Mouse (Mus musculus) midbrain, postnatal 0 days (tissue): ENCODE measurements around the gene Gm2974. TPM values are rescaled to one million over a fixed set of nuclear protein-coding genes. Genes with fewer than 3 reads are reported as not detected.
"Not testable (repeated sequence)": the region's sequence is repeated elsewhere in the genome, so short reads cannot be mapped to it uniquely, and the experiment has no call there.

Experiments
- ATAC-seq: fragments of 200-750 bp; cut with Nextera tagmentation; 2 replicates; pipeline ENCODE4 v1.8.0; 2017; ENCODE audit warnings: moderate number of reproducible peaks, mild to moderate bottlenecking, moderate TSS enrichment, moderate library complexity; ENCODE audit not compliant: low FRiP score
- DNase-seq: peaks from one replicate; pipeline ENCODE4 v3.0.0-alpha.2; 2015; ENCODE audit warnings: low spot score
- H3K27ac ChIP-seq: fragments of 300-500 bp; sonication (generic); 2 replicates; pipeline ENCODE4 v1.5.1; 2014; ENCODE audit warnings: low read depth, mild to moderate bottlenecking, low read length, mixed read lengths
- H3K27me3 ChIP-seq: fragments of 300-500 bp; sonication (generic); 2 replicates; pipeline ENCODE4 v1.6.1; 2014; ENCODE audit warnings: low read length, control low read depth, mixed read lengths; ENCODE audit not compliant: insufficient read depth
- H3K36me3 ChIP-seq: fragments of 300-500 bp; sonication (generic); 2 replicates; pipeline ENCODE4 v1.6.1; 2014; ENCODE audit warnings: low read length, control low read depth, mixed read lengths; ENCODE audit not compliant: insufficient read depth
- H3K4me1 ChIP-seq: fragments of 300-500 bp; sonication (generic); 2 replicates; pipeline ENCODE4 v1.6.1; 2014; ENCODE audit warnings: mild to moderate bottlenecking, control low read depth, antibody characterized with exemption, low read length, mixed read lengths; ENCODE audit not compliant: insufficient read depth
- H3K4me2 ChIP-seq: fragments of 300-500 bp; sonication (generic); 2 replicates; pipeline ENCODE4 v1.6.1; 2014; ENCODE audit warnings: low read depth, mild to moderate bottlenecking, low read length, mixed read lengths; ENCODE audit not compliant: poor library complexity, severe bottlenecking
- H3K4me3 ChIP-seq: fragments of 300-500 bp; sonication (generic); 2 replicates; pipeline ENCODE4 v1.5.1; 2014; ENCODE audit warnings: low read depth, mild to moderate bottlenecking, low read length, moderate library complexity
- H3K9ac ChIP-seq: fragments of 300-500 bp; sonication (generic); replicated peaks from 2 replicates; pipeline ENCODE4 v1.6.1; 2014; ENCODE audit warnings: mild to moderate bottlenecking, low read length, moderate library complexity, mixed read lengths; ENCODE audit not compliant: poor library complexity, severe bottlenecking
- H3K9me3 ChIP-seq: fragments of 300-500 bp; sonication (generic); 2 replicates; pipeline ENCODE4 v1.6.1; 2016; ENCODE audit warnings: low read length, control low read depth
- CTCF ChIP-seq: IDR thresholded peaks from 2 replicates; pipeline ENCODE4 v1.5.1; 2016; ENCODE audit warnings: antibody characterized with exemption, mild to moderate bottlenecking
- WGBS: fragments of 180-500 bp; shearing (Covaris S2); extraction: QIAGEN DNeasy Blood & Tissue Kit; methylation state at CpG from one replicate; pipeline ENCODE4 v1.1.7; 2014; 5-methylcytosine and 5-hydroxymethylcytosine counted together
- polyA plus RNA-seq: library from polyadenylated mRNA; unstranded; fragments of >200 nt; fragmentation: Nextera tagmentation; extraction: Ambion mirVana; gene quantifications from 2 replicates; pipeline ENCODE4 v1.2.1, GENCODE M21; 2015
- total RNA-seq: library from RNA; depleted of rRNA; stranded (reverse); fragments of >200 nt; gene quantifications from 2 replicates; pipeline ENCODE4 v1.2.3, GENCODE M21; 2014; rRNA removed

The Gm2974 gene
- 7.2 and 10.0 TPM in 2 replicates for total RNA-seq
- polyA plus RNA-seq = 8.7 and 12.0 TPM in 2 replicates

- not testable (repeated sequence) for H3K9me3 ChIP-seq, ATAC-seq, DNase-seq, H3K4me1 ChIP-seq, H3K27me3 ChIP-seq, H3K36me3 ChIP-seq
- Histone ChIP-seq H3K9ac (peak within 1 kb of the TSS; percentile 29; the same call in 1 of the 2 replicates), H3K4me3 (peak within 1 kb of the TSS; percentile 39), H3K27ac (peak within 1 kb of the TSS; percentile 38; the same call in 1 of the 2 replicates), H3K4me2 (peak within 1 kb of the TSS; percentile 51)
- 20% methylated on average over 23 of the region's 59 CpGs for whole genome bisulfite sequencing
Measured at GRCm38 (mm10) chr14:4182491-4183210, at the start of gene Gm2974. TSS of gene Gm2974 (plus strand) at chr14:4182576.

- H3K4me3 ChIP-seq, H3K36me3 ChIP-seq, H3K9me3 ChIP-seq, ATAC-seq, H3K4me2 ChIP-seq, H3K9ac ChIP-seq, H3K4me1 ChIP-seq, H3K27me3 ChIP-seq, DNase-seq, H3K27ac ChIP-seq: not testable (repeated sequence)
- 92% methylated on average over 2 of the region's 4 CpGs for WGBS
Measured at GRCm38 (mm10) chr14:4141646-4142045, 40.7 kb upstream of the Gm2974 start.

GRCm38 (mm10) chr14:4164730-4165129 lies 17.6 kb upstream of the Gm2974 start, which contains the start of gene Gm3127:
TSS of gene Gm3127 (plus strand) at chr14:4165030.
- H3K36me3 ChIP-seq, ATAC-seq, H3K9ac ChIP-seq, DNase-seq, H3K27me3 ChIP-seq, H3K4me3 ChIP-seq, H3K27ac ChIP-seq, H3K9me3 ChIP-seq, H3K4me2 ChIP-seq, H3K4me1 ChIP-seq: not testable (repeated sequence)
- WGBS = no CpG with 5 or more reads among the region's 2 CpGs

- not testable (repeated sequence) for H3K27me3 ChIP-seq, ATAC-seq, H3K9me3 ChIP-seq, H3K4me1 ChIP-seq, H3K36me3 ChIP-seq
- 9% methylated on average over 13 of the region's 14 CpGs for WGBS
- peak overlapping the region; percentile 39 for H3K4me3 ChIP-seq
- TF ChIP-seq CTCF = peak; percentile 52
- peak; percentile 1 for DNase-seq
- H3K4me2 ChIP-seq = peak overlapping the region; percentile 51
- peak overlapping the region; percentile 29; the same call in 1 of the 2 replicates for H3K9ac ChIP-seq
- peak overlapping the region; percentile 38; the same call in 1 of the 2 replicates for H3K27ac ChIP-seq
Measured at GRCm38 (mm10) chr14:4182030-4182429, 346 bp upstream of the Gm2974 start.

- not testable (repeated sequence) for ATAC-seq, H3K4me3 ChIP-seq, H3K4me2 ChIP-seq, H3K9me3 ChIP-seq, H3K4me1 ChIP-seq, H3K27ac ChIP-seq, H3K36me3 ChIP-seq, H3K9ac ChIP-seq, DNase-seq, H3K27me3 ChIP-seq
- peak; percentile 56 for TF ChIP-seq CTCF
- WGBS = 40% methylated on average over 4 of the region's 10 CpGs
Measured at GRCm38 (mm10) chr14:4183375-4183774, 999 bp downstream of the Gm2974 start.

- not testable (repeated sequence) for H3K4me1 ChIP-seq, H3K4me3 ChIP-seq, ATAC-seq, DNase-seq, H3K9me3 ChIP-seq, H3K27ac ChIP-seq, H3K27me3 ChIP-seq, H3K9ac ChIP-seq, H3K4me2 ChIP-seq, H3K36me3 ChIP-seq
- WGBS = no CpG with 5 or more reads among the region's 2 CpGs
Measured at GRCm38 (mm10) chr14:4249331-4249730, 67.0 kb downstream of the Gm2974 start, which contains the start of gene Gm3138. TSS of gene Gm3138 (plus strand) at chr14:4249631.

Other genes starting within 250 kb of the Gm2974 start
- gene Gm3095, start 219.0 kb upstream of the Gm2974 start, total RNA-seq = 2.2 and 4.5 TPM in 2 replicates
- 1.9 and 2.0 TPM in 2 replicates for gene Gm3095, start 219.0 kb upstream of the Gm2974 start, polyA plus RNA-seq
- gene Gm3099, start 184.2 kb upstream of the Gm2974 start, total RNA-seq = not detected in 2 replicates
- gene Gm3099, start 184.2 kb upstream of the Gm2974 start, polyA plus RNA-seq = not detected in 2 replicates
- gene Gm5796, start 158.6 kb upstream of the Gm2974 start, total RNA-seq = 3.7 and 8.2 TPM in 2 replicates
- 4.2 and 4.9 TPM in 2 replicates for gene Gm5796, start 158.6 kb upstream of the Gm2974 start, polyA plus RNA-seq
- gene Gm3115, start 98.5 kb upstream of the Gm2974 start, total RNA-seq = not detected in 2 replicates
- 0.09 TPM in 1 of 2 replicates, not detected in the other for gene Gm3115, start 98.5 kb upstream of the Gm2974 start, polyA plus RNA-seq
- gene Gm8108, start 72.0 kb upstream of the Gm2974 start, total RNA-seq = 0.60 and 1.6 TPM in 2 replicates
- 5.4 TPM in 2 replicates for gene Gm8108, start 72.0 kb upstream of the Gm2974 start, polyA plus RNA-seq
- not detected in 2 replicates for gene Gm3127, start 17.5 kb upstream of the Gm2974 start, total RNA-seq
- gene Gm3127, start 17.5 kb upstream of the Gm2974 start, polyA plus RNA-seq = not detected in 2 replicates
- gene Gm3138, start 67.1 kb downstream of the Gm2974 start, total RNA-seq = not detected in 2 replicates
- gene Gm3138, start 67.1 kb downstream of the Gm2974 start, polyA plus RNA-seq = not detected in 2 replicates
- not detected in 2 replicates for gene Gm3149, start 134.7 kb downstream of the Gm2974 start, total RNA-seq
- gene Gm3149, start 134.7 kb downstream of the Gm2974 start, polyA plus RNA-seq = 0.16 TPM in 1 of 2 replicates, not detected in the other
- gene 2610042L04Rik, start 152.2 kb downstream of the Gm2974 start, total RNA-seq = 3.5 and 8.7 TPM in 2 replicates
- gene 2610042L04Rik, start 152.2 kb downstream of the Gm2974 start, polyA plus RNA-seq = 6.8 and 7.0 TPM in 2 replicates
- gene Gm3159, start 214.9 kb downstream of the Gm2974 start, total RNA-seq = not detected in 2 replicates
- gene Gm3159, start 214.9 kb downstream of the Gm2974 start, polyA plus RNA-seq = not detected in 2 replicates
- gene Gm3164, start 232.9 kb downstream of the Gm2974 start, total RNA-seq = 2.5 and 4.9 TPM in 2 replicates
- gene Gm3164, start 232.9 kb downstream of the Gm2974 start, polyA plus RNA-seq = 5.1 and 6.1 TPM in 2 replicates
- gene Gm3173, start 248.4 kb downstream of the Gm2974 start, total RNA-seq = 1.4 TPM in 1 of 2 replicates, not detected in the other
- gene Gm3173, start 248.4 kb downstream of the Gm2974 start, polyA plus RNA-seq = 2.8 and 3.4 TPM in 2 replicates